Mouse (Mus musculus) heart, embryonic 12.5 days (tissue): ENCODE data around the gene Coch. TPM values are rescaled to one million over a fixed set of nuclear protein-coding genes. Genes with fewer than 3 reads are reported as not detected.
"Not testable (repeated sequence)": the region's sequence is repeated elsewhere in the genome, so short reads cannot be mapped to it uniquely, and the experiment has no call there.

Experiments
- ATAC-seq: fragments of 200-750 bp; cut with Nextera tagmentation; 2 replicates; pipeline ENCODE4 v1.8.0; 2017; ENCODE audit warnings: moderate TSS enrichment, moderate library complexity; ENCODE audit not compliant: insufficient number of reproducible peaks, low FRiP score
- H3K27ac ChIP-seq: fragments of 300-500 bp; sonication (generic); 2 replicates; pipeline ENCODE4 v1.5.1; 2016; ENCODE audit warnings: mild to moderate bottlenecking, moderate library complexity; ENCODE audit not compliant: poor library complexity, severe bottlenecking
- H3K27me3 ChIP-seq: fragments of 300-500 bp; sonication (generic); replicated peaks from 2 replicates; pipeline ENCODE4 v1.6.1; 2016; ENCODE audit warnings: mild to moderate bottlenecking, moderate library complexity
- H3K36me3 ChIP-seq: fragments of 300-500 bp; sonication (generic); 2 replicates; pipeline ENCODE4 v1.6.1; 2016; ENCODE audit warnings: mild to moderate bottlenecking, moderate library complexity
- H3K4me1 ChIP-seq: fragments of 300-500 bp; sonication (generic); replicated peaks from 2 replicates; pipeline ENCODE4 v1.6.1; 2016; ENCODE audit warnings: mild to moderate bottlenecking
- H3K4me2 ChIP-seq: fragments of 300-500 bp; sonication (generic); 2 replicates; pipeline ENCODE4 v1.6.1; 2016; ENCODE audit warnings: mild to moderate bottlenecking, moderate library complexity
- H3K4me3 ChIP-seq: fragments of 300-500 bp; sonication (generic); 2 replicates; pipeline ENCODE4 v1.5.1; 2016; ENCODE audit warnings: mild to moderate bottlenecking
- H3K9ac ChIP-seq: fragments of 300-500 bp; sonication (generic); 2 replicates; pipeline ENCODE4 v1.6.1; 2016; ENCODE audit warnings: mild to moderate bottlenecking, moderate library complexity
- H3K9me3 ChIP-seq: fragments of 300-500 bp; sonication (generic); replicated peaks from 2 replicates; pipeline ENCODE4 v1.6.1; 2016; ENCODE audit warnings: mild to moderate bottlenecking, moderate library complexity
- WGBS: fragments of 180-500 bp; shearing (Covaris S2); methylation state at CpG from one replicate; pipeline ENCODE4 v1.1.7; 2016; 5-methylcytosine and 5-hydroxymethylcytosine counted together
- polyA plus RNA-seq: library from polyadenylated mRNA; unstranded; fragments of >200 nt; fragmentation: Nextera tagmentation; extraction: Ambion mirVana; gene quantifications from 2 replicates; pipeline ENCODE4 v1.2.1, GENCODE M21; 2016

Gene Coch
- 1.1 and 3.3 TPM in 2 replicates for polyA plus RNA-seq

DNA sequence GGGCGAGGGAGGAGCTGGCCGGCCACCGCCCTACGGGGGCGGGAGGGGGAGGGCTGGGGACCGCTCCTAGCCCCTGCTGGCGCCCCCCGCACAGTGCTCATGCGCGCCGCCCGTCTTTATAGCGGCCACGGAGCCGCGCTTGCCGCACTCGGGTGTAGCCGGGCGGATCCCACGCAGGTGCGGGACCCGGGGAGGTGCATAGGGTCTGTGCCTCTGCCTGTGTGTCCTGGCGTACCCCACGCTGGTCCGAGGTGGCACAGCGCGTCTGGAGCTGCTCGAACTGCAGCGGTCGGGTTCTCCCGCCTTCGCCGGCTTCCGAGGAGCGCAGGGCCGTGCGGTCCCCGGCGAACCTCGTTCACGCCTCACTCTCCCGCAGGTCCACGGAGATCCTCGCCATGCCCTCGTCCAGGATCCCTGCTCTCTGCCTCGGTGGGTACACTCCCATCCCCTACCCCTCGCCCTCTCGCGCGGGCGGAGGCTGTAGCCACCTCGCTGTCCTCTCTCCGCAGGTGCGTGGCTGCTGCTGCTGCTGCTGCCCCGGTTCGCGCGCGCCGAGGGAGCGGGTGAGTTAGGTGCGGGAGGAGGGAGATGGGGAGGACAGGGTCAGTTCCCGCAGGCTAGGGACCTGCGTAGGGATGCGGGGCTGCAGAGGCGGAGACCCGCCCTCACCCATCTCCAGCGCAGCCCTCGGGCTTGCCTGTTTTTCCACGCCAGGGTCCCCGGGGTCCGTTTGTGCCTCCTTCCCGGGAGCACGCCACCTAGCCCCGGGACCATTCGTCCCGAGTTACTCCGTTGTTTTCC lies at the start of gene Coch:
Gene Coch, plus strand, starts transcription at position 113 of the 801 bp plus-strand sequence.
- WGBS, result under 1% methylated on average over 69 of the region's 79 CpGs
- ATAC-seq, result peak; percentile 69
- peak within 1 kb of the TSS; percentile 62 for H3K4me3 ChIP-seq
- peak within 1 kb of the TSS; percentile 98 for H3K4me2 ChIP-seq
- no peaks in the 10 kb centered on the region for H3K9me3 ChIP-seq
- H3K4me1 ChIP-seq, result peaks cover 14% of the 10 kb centered on the region; the same call in 1 of the 2 replicates
- no peaks in the 10 kb centered on the region for H3K36me3 ChIP-seq
- peak within 1 kb of the TSS; percentile 62 for H3K9ac ChIP-seq
- peaks cover 51% of the 10 kb centered on the region for H3K27me3 ChIP-seq
- H3K27ac ChIP-seq, result no peak within 1 kb of the TSS

DNA sequence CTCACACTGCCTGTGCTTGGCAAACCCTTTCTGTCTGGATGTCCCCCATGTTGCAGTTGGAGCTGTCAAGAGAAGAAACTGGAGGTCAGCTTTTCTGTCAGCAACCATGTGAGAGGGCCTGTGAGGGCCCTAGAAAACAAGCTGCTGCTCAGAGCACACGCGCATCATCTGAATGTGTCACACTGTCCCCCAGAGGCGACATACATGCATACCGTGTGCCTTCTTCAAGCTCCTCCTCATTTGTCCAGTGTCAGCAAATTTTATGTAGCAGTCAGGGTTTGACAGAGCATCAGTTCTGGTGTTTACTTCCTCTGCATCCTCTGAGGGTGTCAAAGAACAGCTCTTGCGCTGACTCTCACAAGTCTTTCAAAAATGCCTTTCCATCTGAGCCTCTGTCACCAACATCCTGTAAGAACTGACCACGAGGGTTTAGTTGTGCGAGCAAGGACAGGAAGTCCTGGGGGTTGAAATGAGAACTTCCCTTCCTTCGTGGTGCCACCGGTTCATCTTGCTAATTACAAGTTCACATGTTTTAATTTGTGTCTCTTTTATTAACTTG lies 49.7 kb upstream of the Coch start:
- Histone ChIP-seq H3K27ac (no peak overlapping the region), H3K9me3 (0 out of 2 replicates have a peak, but pooled peaks cover 5% of the 10 kb centered on the region), H3K27me3 (no peaks in the 10 kb centered on the region), H3K9ac (no peak overlapping the region), H3K4me1 (no peaks in the 10 kb centered on the region), H3K36me3 (no peaks in the 10 kb centered on the region), H3K4me3 (no peak overlapping the region), H3K4me2 (no peak overlapping the region)
- 73% methylated on average over 9 of the region's 9 CpGs for WGBS
- no peak for ATAC-seq

DNA sequence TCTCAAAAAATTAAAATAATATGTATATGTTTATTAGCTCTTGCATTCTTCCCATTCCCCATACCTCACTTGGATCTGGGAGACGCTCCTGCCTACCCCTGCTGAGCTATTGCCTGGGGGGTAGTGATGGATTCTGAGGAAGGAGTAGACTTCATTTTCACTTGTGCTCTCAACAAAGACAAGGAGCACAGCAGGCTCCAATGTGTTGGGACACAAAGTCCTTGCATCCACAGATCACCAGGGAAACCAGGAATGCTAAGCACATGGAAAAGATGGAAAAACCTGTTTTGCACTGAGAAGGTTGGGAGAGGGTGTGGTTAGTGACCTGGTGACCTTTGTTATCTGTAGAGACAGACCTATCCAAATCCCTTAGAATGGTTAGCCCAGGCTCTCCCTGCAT lies 38.1 kb upstream of the Coch start:
- Histone ChIP-seq H3K9ac (no peak overlapping the region), H3K4me1 (no peaks in the 10 kb centered on the region), H3K27me3 (no peaks in the 10 kb centered on the region), H3K4me2 (no peak overlapping the region), H3K36me3 (no peaks in the 10 kb centered on the region), H3K27ac (no peak overlapping the region), H3K9me3 (peaks cover 8% of the 10 kb centered on the region), H3K4me3 (no peak overlapping the region)
- no peak for ATAC-seq
- WGBS, result 84% methylated on average over 1 of the region's 1 CpGs

DNA sequence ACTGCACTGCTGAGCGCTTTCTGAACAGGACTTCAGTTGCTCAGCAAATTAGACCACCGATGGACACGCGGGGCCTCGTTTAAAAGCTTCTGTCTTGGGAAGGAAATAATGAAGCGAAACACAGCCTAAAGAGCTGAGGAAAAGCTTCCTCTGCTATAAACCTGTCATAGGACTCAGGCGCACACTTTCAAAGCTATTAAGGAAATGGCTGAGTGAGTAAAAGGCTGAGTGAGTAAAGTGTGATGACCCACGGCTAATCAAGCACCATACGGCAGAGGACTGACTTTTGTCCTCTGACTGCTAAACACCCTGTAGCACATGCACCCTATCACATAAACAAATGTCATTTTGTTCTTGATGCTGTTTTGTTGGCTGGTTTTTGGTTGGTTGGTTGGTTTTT lies 31.7 kb upstream of the Coch start:
- Histone ChIP-seq H3K36me3 (no peaks in the 10 kb centered on the region), H3K9me3 (peaks cover 11% of the 10 kb centered on the region), H3K27ac (no peak overlapping the region), H3K4me2 (no peak overlapping the region), H3K4me1 (no peaks in the 10 kb centered on the region), H3K9ac (no peak overlapping the region), H3K4me3 (no peak overlapping the region), H3K27me3 (no peaks in the 10 kb centered on the region)
- no peak for ATAC-seq
- 85% methylated on average over 9 of the region's 9 CpGs for WGBS

- WGBS, result 33% methylated on average over 7 of the region's 7 CpGs
- Histone ChIP-seq H3K4me1 (peaks cover 5% of the 10 kb centered on the region; the same call in 1 of the 2 replicates), H3K4me2 (peak overlapping the region; percentile 38), H3K4me3 (no peak overlapping the region), H3K27ac (no peak overlapping the region), H3K27me3 (no peaks in the 10 kb centered on the region), H3K9ac (no peak overlapping the region), H3K9me3 (peaks cover 11% of the 10 kb centered on the region), H3K36me3 (no peaks in the 10 kb centered on the region)
- ATAC-seq, result peak; percentile 59
These were observed 25.9 kb upstream of the Coch start for GRCm38 (mm10) chr12:51567225-51567624.

GRCm38 (mm10) chr12:51569472-51569871 lies 23.7 kb upstream of the Coch start:
- H3K27ac ChIP-seq, result no peak overlapping the region
- H3K4me3 ChIP-seq, result no peak overlapping the region
- WGBS, result 86% methylated on average over 8 of the region's 8 CpGs
- peaks cover 6% of the 10 kb centered on the region for H3K9me3 ChIP-seq
- H3K9ac ChIP-seq, result no peak overlapping the region
- H3K36me3 ChIP-seq, result no peaks in the 10 kb centered on the region
- H3K4me1 ChIP-seq, result peaks cover 5% of the 10 kb centered on the region; the same call in 1 of the 2 replicates
- no peak overlapping the region for H3K4me2 ChIP-seq
- ATAC-seq, result no peak
- H3K27me3 ChIP-seq, result no peaks in the 10 kb centered on the region

DNA sequence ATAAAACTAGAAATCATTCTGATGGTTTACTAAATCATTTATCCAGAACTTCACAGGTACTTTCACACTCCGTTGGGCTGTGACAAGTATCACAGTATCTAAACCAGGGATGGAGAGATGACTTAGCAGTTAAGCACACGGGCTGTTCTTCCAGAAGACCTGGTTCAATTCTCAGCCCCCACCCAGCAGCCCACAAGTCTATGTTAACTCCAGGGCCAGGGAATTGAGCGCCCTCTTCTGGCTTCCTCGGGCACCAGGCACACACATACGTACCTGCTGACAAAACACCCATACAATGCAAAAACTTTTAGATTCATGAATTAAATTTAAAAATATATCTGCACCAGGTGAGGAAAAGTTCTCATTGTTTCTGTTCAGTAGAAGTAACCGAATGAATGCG lies 23.2 kb upstream of the Coch start:
- no peak overlapping the region for H3K4me3 ChIP-seq
- no peak overlapping the region for H3K27ac ChIP-seq
- peaks cover 6% of the 10 kb centered on the region for H3K9me3 ChIP-seq
- ATAC-seq, result no peak
- H3K4me1 ChIP-seq, result peaks cover 5% of the 10 kb centered on the region; the same call in 1 of the 2 replicates
- H3K27me3 ChIP-seq, result no peaks in the 10 kb centered on the region
- H3K36me3 ChIP-seq, result no peaks in the 10 kb centered on the region
- no peak overlapping the region for H3K9ac ChIP-seq
- no peak overlapping the region for H3K4me2 ChIP-seq
- 63% methylated on average over 7 of the region's 7 CpGs for WGBS

GRCm38 (mm10) chr12:51572651-51573050 lies 20.5 kb upstream of the Coch start:
- H3K36me3 ChIP-seq, result no peaks in the 10 kb centered on the region
- no peak overlapping the region for H3K9ac ChIP-seq
- H3K27me3 ChIP-seq, result no peaks in the 10 kb centered on the region
- no peaks in the 10 kb centered on the region for H3K4me1 ChIP-seq
- no peak overlapping the region for H3K4me2 ChIP-seq
- H3K4me3 ChIP-seq, result no peak overlapping the region
- H3K27ac ChIP-seq, result no peak overlapping the region
- 81% methylated on average over 4 of the region's 4 CpGs for WGBS
- no peak for ATAC-seq
- no peaks in the 10 kb centered on the region for H3K9me3 ChIP-seq

GRCm38 (mm10) chr12:51577816-51578215 lies 15.3 kb upstream of the Coch start:
- 87% methylated on average over 2 of the region's 2 CpGs for WGBS
- H3K27ac ChIP-seq, H3K9ac ChIP-seq, H3K4me3 ChIP-seq, H3K36me3 ChIP-seq, H3K9me3 ChIP-seq, H3K27me3 ChIP-seq, H3K4me2 ChIP-seq, ATAC-seq, H3K4me1 ChIP-seq: not testable (repeated sequence)

GRCm38 (mm10) chr12:51589263-51589662 lies 3.9 kb upstream of the Coch start:
- ATAC-seq, result no peak
- Histone ChIP-seq H3K4me2 (no peak overlapping the region), H3K27me3 (peaks cover 28% of the 10 kb centered on the region), H3K4me1 (peaks cover 13% of the 10 kb centered on the region; the same call in 1 of the 2 replicates), H3K9ac (no peak overlapping the region), H3K27ac (no peak overlapping the region), H3K9me3 (peaks cover 9% of the 10 kb centered on the region; the same call in 1 of the 2 replicates), H3K36me3 (no peaks in the 10 kb centered on the region), H3K4me3 (no peak overlapping the region)
- 78% methylated on average over 5 of the region's 5 CpGs for WGBS

- Histone ChIP-seq H3K36me3 (no peaks in the 10 kb centered on the region), H3K9me3 (no peaks in the 10 kb centered on the region), H3K4me1 (peaks cover 14% of the 10 kb centered on the region; the same call in 1 of the 2 replicates), H3K4me3 (no peak overlapping the region), H3K9ac (no peak overlapping the region), H3K4me2 (no peak overlapping the region), H3K27me3 (peaks cover 51% of the 10 kb centered on the region), H3K27ac (no peak overlapping the region)
- WGBS, result 56% methylated on average over 8 of the region's 8 CpGs
- ATAC-seq, result no peak
These were observed 1.2 kb upstream of the Coch start for GRCm38 (mm10) chr12:51591921-51592320.
